Mouse (Mus musculus): ENCODE measurements around the gene Nadk2. TPM values are rescaled to one million over a fixed set of nuclear protein-coding genes. Genes with fewer than 3 reads are reported as not detected.

The Nadk2 gene
- polyA plus RNA-seq, 1 experiment = 8.0 TPM

GRCm38 (mm10) chr15:9139447-9139846 lies 68.4 kb downstream of the Nadk2 start:
- peak; percentile 37 for TF ChIP-seq USF1 (IDR thresholded peaks at IDR 0.05; ENCODE audit: low read depth)
- no peak for TF ChIP-seq CEBPB (IDR thresholded peaks at IDR 0.05; ENCODE audit: low read depth)
- H3ac ChIP-seq (ENCODE audit: control insufficient read depth, insufficient read length, low read depth) = peak overlapping the region; percentile 92
- H3K36me3 ChIP-seq (ENCODE audit: control insufficient read depth, insufficient read depth) = peaks cover 46% of the 10 kb centered on the region
- H3K4me3 ChIP-seq (ENCODE audit: insufficient read depth, poor library complexity, severe bottlenecking) = peak overlapping the region; percentile 95
- H3K79me2 ChIP-seq (ENCODE audit: control insufficient read depth, insufficient read depth) = peaks cover 75% of the 10 kb centered on the region
- no peaks in the 10 kb centered on the region for H3K27me3 ChIP-seq (ENCODE audit: control insufficient read depth, insufficient read depth, insufficient read length)
- peaks cover 60% of the 10 kb centered on the region for H3K79me3 ChIP-seq (ENCODE audit: low read depth)

- TF ChIP-seq CEBPB (IDR thresholded peaks at IDR 0.05; ENCODE audit: low read depth) = no peak
- peak; percentile 71 for TF ChIP-seq MAX (IDR thresholded peaks at IDR 0.05)
- no peak for TF ChIP-seq MYOG (IDR thresholded peaks at IDR 0.05; ENCODE audit: control insufficient read depth, extremely low read depth, insufficient read length)
- Histone ChIP-seq H3K79me3 (ENCODE audit: low read depth) (peaks cover 53% of the 10 kb centered on the region), H3K4me3 (ENCODE audit: insufficient read depth, poor library complexity, severe bottlenecking) (peak within 1 kb of the TSS; percentile 95), H3K27me3 (ENCODE audit: control insufficient read depth, insufficient read depth, insufficient read length) (no peaks in the 10 kb centered on the region), H3ac (ENCODE audit: control insufficient read depth, insufficient read length, low read depth) (peak within 1 kb of the TSS; percentile 92), H3K36me3 (ENCODE audit: control insufficient read depth, insufficient read depth) (peaks cover 38% of the 10 kb centered on the region), H3K79me2 (ENCODE audit: control insufficient read depth, insufficient read depth) (peaks cover 75% of the 10 kb centered on the region)
Measured at GRCm38 (mm10) chr15:9140252-9140680, 69.2 kb downstream of the Nadk2 start, which contains the start of gene Lmbrd2. TSS of gene Lmbrd2 (plus strand) at chr15:9140550.

- TF ChIP-seq MAX (IDR thresholded peaks at IDR 0.05) = no peak
- TF ChIP-seq CTCF (IDR thresholded peaks at IDR 0.05; ENCODE audit: control insufficient read depth, insufficient read depth, insufficient read length) = no peak
- no peak for TF ChIP-seq USF1 (IDR thresholded peaks at IDR 0.05; ENCODE audit: low read depth)
- no peak for TF ChIP-seq FOSL1 (IDR thresholded peaks at IDR 0.05; ENCODE audit: insufficient read depth, low read length, poor library complexity, severe bottlenecking)
- TF ChIP-seq MYOD1 (IDR thresholded peaks at IDR 0.05; ENCODE audit: control insufficient read depth, insufficient read length, low read depth) = no peak
- TF ChIP-seq MYOG (IDR thresholded peaks at IDR 0.05; ENCODE audit: control insufficient read depth, extremely low read depth, insufficient read length) = no peak
- no peak for TF ChIP-seq CEBPB (IDR thresholded peaks at IDR 0.05; ENCODE audit: low read depth)
- H3K36me3 ChIP-seq (ENCODE audit: control insufficient read depth, insufficient read depth) = peaks cover 34% of the 10 kb centered on the region
- H3K79me2 ChIP-seq (ENCODE audit: control insufficient read depth, insufficient read depth) = peaks cover 71% of the 10 kb centered on the region
- no peaks in the 10 kb centered on the region for H3K27me3 ChIP-seq (ENCODE audit: control insufficient read depth, insufficient read depth, insufficient read length)
- peak overlapping the region; percentile 77 for H3ac ChIP-seq (ENCODE audit: control insufficient read depth, insufficient read length, low read depth)
- H3K79me3 ChIP-seq (ENCODE audit: low read depth) = peaks cover 48% of the 10 kb centered on the region
- H3K4me3 ChIP-seq (ENCODE audit: insufficient read depth, poor library complexity, severe bottlenecking) = peak overlapping the region; percentile 95
Measured at GRCm38 (mm10) chr15:9140684-9141171, 69.7 kb downstream of the Nadk2 start.

- no peaks in the 10 kb centered on the region for H3K79me2 ChIP-seq (ENCODE audit: control insufficient read depth, insufficient read depth)
- H3K27me3 ChIP-seq (ENCODE audit: control insufficient read depth, insufficient read depth, insufficient read length) = no peaks in the 10 kb centered on the region
- H3K4me3 ChIP-seq (ENCODE audit: insufficient read depth, poor library complexity, severe bottlenecking) = no peak within 1 kb of the TSS
- H3K36me3 ChIP-seq (ENCODE audit: control insufficient read depth, insufficient read depth) = peaks cover 27% of the 10 kb centered on the region
- TF ChIP-seq CTCF (IDR thresholded peaks at IDR 0.05; ENCODE audit: control insufficient read depth, insufficient read depth, insufficient read length) = no peak
- no peak for TF ChIP-seq MYOD1 (IDR thresholded peaks at IDR 0.05; ENCODE audit: control insufficient read depth, insufficient read length, low read depth)
- no peak for TF ChIP-seq MYOG (IDR thresholded peaks at IDR 0.05; ENCODE audit: control insufficient read depth, extremely low read depth, insufficient read length)
- TF ChIP-seq FOSL1 (IDR thresholded peaks at IDR 0.05; ENCODE audit: insufficient read depth, low read length, poor library complexity, severe bottlenecking) = no peak
- TF ChIP-seq MAX (IDR thresholded peaks at IDR 0.05) = no peak
- no peak for TF ChIP-seq CEBPB (IDR thresholded peaks at IDR 0.05; ENCODE audit: low read depth)
- no peak for TF ChIP-seq USF1 (IDR thresholded peaks at IDR 0.05; ENCODE audit: low read depth)
- H3ac ChIP-seq (ENCODE audit: control insufficient read depth, insufficient read length, low read depth) = no peak within 1 kb of the TSS
- H3K79me3 ChIP-seq (ENCODE audit: low read depth) = no peaks in the 10 kb centered on the region
Measured at GRCm38 (mm10) chr15:9155325-9155724, 84.3 kb downstream of the Nadk2 start, which contains the start of gene Skp2. TSS of gene Skp2 (minus strand) at chr15:9155425.

Other genes starting within 250 kb of the Nadk2 start
- 0.06 TPM for gene Ranbp3l, start 103.3 kb upstream of the Nadk2 start, polyA plus RNA-seq (2012; fragmentation: generic; extraction: Trizol)
- gene Lmbrd2, start 69.3 kb downstream of the Nadk2 start, polyA plus RNA-seq (2012; fragmentation: generic; extraction: Trizol) = 3.8 TPM
- gene Skp2, start 84.2 kb downstream of the Nadk2 start, polyA plus RNA-seq (2012; fragmentation: generic; extraction: Trizol) = 22.5 TPM
- not detected for gene Ugt3a1, start 205.6 kb downstream of the Nadk2 start, polyA plus RNA-seq (2012; fragmentation: generic; extraction: Trizol)